ENCODE assay signal across 35 mouse cellular contexts in genomic region chr5:146933466-146933865, GRCm38 (mm10).
"Had no signal": no experiment of that assay in that cellular context is flagged by ENCODE, and none has a peak within 500 bp of the region (broad histone marks: within the 10 kb centered on the region; RNA-seq: fewer than 3 reads in every experiment).

No protein-coding gene starts in this region.

- H3K9ac ChIP-seq: heart, embryonic 12.5 days; heart, embryonic 13.5 days; heart, embryonic 15.5 days; hindbrain, embryonic 12.5 days; hindbrain, embryonic 13.5 days; hindbrain, embryonic 14.5 days; hindbrain, embryonic 15.5 days; intestine, embryonic 15.5 days; kidney, embryonic 15.5 days had no signal

- H3K36me3 ChIP-seq: heart, embryonic 10.5 days; heart, embryonic 12.5 days; heart, embryonic 13.5 days; heart, embryonic 15.5 days; hindbrain, embryonic 10.5 days; hindbrain, embryonic 12.5 days; hindbrain, embryonic 13.5 days; hindbrain, embryonic 15.5 days; intestine, embryonic 15.5 days; kidney, embryonic 15.5 days had no signal

- H3K4me1 ChIP-seq: heart, embryonic 10.5 days; heart, embryonic 12.5 days; heart, embryonic 13.5 days; heart, embryonic 15.5 days; hindbrain, embryonic 10.5 days; hindbrain, embryonic 12.5 days; hindbrain, embryonic 13.5 days; hindbrain, embryonic 15.5 days; intestine, embryonic 15.5 days; kidney, embryonic 15.5 days had no signal

- H3K4me3 ChIP-seq: heart, embryonic 10.5 days; heart, embryonic 12.5 days; heart, embryonic 13.5 days; heart, embryonic 15.5 days; hindbrain, embryonic 10.5 days; hindbrain, embryonic 12.5 days; hindbrain, embryonic 13.5 days; hindbrain, embryonic 15.5 days; intestine, embryonic 15.5 days; kidney, embryonic 15.5 days; left cerebral cortex, adult 2 months had no signal

- H3K27me3 ChIP-seq: heart, embryonic 12.5 days; heart, embryonic 13.5 days; hindbrain, embryonic 12.5 days; hindbrain, embryonic 15.5 days; intestine, embryonic 15.5 days; kidney, embryonic 15.5 days had no signal

- H3K9me3 ChIP-seq: heart, embryonic 10.5 days; heart, embryonic 12.5 days; heart, embryonic 13.5 days; heart, embryonic 15.5 days; hindbrain, embryonic 10.5 days; hindbrain, embryonic 12.5 days; hindbrain, embryonic 13.5 days; hindbrain, embryonic 15.5 days; intestine, embryonic 15.5 days; kidney, embryonic 15.5 days had no signal

- DNase-seq: heart, postnatal 10 days; heart, postnatal 14 days; heart, postnatal 36 days; heart, postnatal 4 days; kidney, adult 11 months; kidney, adult 18-20 months; kidney, adult 2 months; kidney, adult 8-10 months; kidney, adult 9 months; kidney, postnatal 10 days; kidney, postnatal 14 days; kidney, postnatal 25 days; kidney, postnatal 36 days; kidney, postnatal 4 days; layer of hippocampus, adult 9-11 months; layer of hippocampus, postnatal 36 days had no signal

- H3K4me2 ChIP-seq: heart, embryonic 11.5 days; heart, embryonic 12.5 days; heart, embryonic 13.5 days; heart, embryonic 15.5 days; hindbrain, embryonic 12.5 days; hindbrain, embryonic 13.5 days; hindbrain, embryonic 14.5 days; hindbrain, embryonic 15.5 days; intestine, embryonic 15.5 days; kidney, embryonic 15.5 days had no signal

- ATAC-seq: hindbrain, embryonic 16.5 days; hindbrain, postnatal 0 days; inflammation-experienced regulatory T-cells, adult 6 months; intestine, embryonic 15.5 days; intestine, embryonic 16.5 days; intestine, postnatal 0 days had no signal

- H3K27ac ChIP-seq: heart, embryonic 10.5 days; heart, embryonic 13.5 days; heart, embryonic 15.5 days; hindbrain, embryonic 10.5 days; hindbrain, embryonic 12.5 days; hindbrain, embryonic 13.5 days; hindbrain, embryonic 14.5 days; hindbrain, embryonic 15.5 days; hindbrain, postnatal 0 days; intestine, embryonic 15.5 days; kidney, embryonic 15.5 days; kidney, postnatal 0 days; left cerebral cortex, adult 2 months had no signal
